Mouse (Mus musculus) left cerebral cortex, adult 2 months (tissue): ENCODE results near the gene Canx. TPM values are rescaled to one million over a fixed set of nuclear protein-coding genes. Genes with fewer than 3 reads are reported as not detected.

ENCODE experiments used
- DNase-seq, 2 experiments: peaks; one replicate each; pipeline ENCODE4 v3.0.0; 2021 to 2022; ENCODE audit warnings: low spot score in 2 of 2, mixed read lengths in 1 of 2; ENCODE audit errors: extremely low spot score in 1 of 2
- H3K27ac ChIP-seq: fragments of 200-600 bp; 2 replicates; pipeline ENCODE4 v1.8.1; 2022
- H3K4me3 ChIP-seq: fragments of 200-600 bp; 2 replicates; pipeline ENCODE4 v1.8.1; 2022
- CTCF ChIP-seq: fragments of 200-600 bp; IDR thresholded peaks from 2 replicates; pipeline ENCODE4 v1.8.1; 2022; ENCODE audit warnings: antibody characterized with exemption, mild to moderate bottlenecking, moderate library complexity
- intact Hi-C: fragments of 180-260 bp; cut with DNase I; formaldehyde crosslinking; loops from one replicate; pipeline ENCODE4 v1.15.1; 2025
- total RNA-seq, 2 experiments: library from RNA; stranded (reverse); gene quantifications; 2 replicates each; pipeline ENCODE4 v1.2.3; 2021

The Canx gene
- total RNA-seq, 2 experiments from 2014 or later = 387 to 418 TPM

DNA sequence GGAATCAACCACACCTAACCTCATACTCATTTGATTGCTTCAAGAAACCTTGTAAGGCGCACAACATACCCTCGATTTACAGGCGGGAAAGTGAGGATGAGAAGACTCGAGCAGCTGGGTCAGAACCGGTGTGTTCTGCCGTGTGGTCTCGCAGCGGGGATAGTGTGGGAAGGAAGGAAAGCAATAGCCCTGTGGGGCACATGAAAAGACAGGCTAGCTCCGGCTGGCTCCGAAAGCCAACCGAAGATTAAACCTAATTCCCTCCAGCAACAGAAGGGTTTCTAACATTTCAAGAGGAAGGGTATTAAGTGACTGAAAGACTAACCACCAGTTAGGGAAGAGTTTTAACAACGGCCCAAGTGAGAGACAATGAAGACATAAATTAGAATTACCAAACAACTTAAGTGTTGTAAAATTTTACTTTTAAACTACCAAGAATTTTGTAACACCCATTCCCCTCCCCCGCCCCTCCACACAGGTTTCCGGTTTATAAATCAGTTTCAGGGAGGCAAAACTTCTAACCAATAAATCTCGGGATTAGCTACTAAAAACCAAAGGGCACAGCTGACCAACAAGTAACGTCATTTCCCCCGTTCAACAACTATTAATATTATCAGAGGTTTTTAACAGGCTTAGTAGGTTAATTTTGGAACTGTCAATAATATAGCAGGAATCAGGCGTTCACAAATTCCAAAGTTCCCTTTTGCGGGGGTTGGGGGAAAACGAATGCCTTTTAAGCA, 34.8 kb downstream of the Canx start:
- Histone ChIP-seq H3K4me3 (peak overlapping the region; percentile 78), H3K27ac (no peak overlapping the region; the same call in 1 of the 2 replicates)
- TF ChIP-seq CTCF = no peak
- intact Hi-C loops = loop anchor here (2.0 kb wide), 1 partner anchor 66 kb away; no protein-coding TSS in a partner anchor
- DNase-seq = no peak

DNA sequence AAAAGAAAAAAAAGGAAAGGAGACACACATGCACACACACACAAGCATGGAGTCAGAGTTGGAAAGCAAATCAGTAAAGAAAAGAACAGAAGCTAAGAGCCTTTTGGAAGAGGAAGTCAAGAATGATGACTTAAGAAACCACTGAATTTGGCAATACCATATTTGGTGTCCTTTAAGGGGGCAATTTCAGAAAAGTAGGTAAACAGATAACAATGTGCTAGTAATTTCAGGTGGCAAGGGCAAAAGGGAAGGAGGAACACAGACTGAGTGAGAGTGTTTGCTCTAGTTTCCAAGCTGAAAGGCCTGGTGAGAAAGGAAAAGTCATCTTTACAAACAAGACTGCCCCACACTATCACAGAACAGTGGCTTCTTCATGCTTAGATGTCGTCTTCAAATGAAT, 39.0 kb downstream of the Canx start:
- DNase-seq = no peak
- H3K27ac ChIP-seq = no peak overlapping the region
- intact Hi-C loops = no loop called here
- no peak for TF ChIP-seq CTCF
- no peak overlapping the region for H3K4me3 ChIP-seq

DNA sequence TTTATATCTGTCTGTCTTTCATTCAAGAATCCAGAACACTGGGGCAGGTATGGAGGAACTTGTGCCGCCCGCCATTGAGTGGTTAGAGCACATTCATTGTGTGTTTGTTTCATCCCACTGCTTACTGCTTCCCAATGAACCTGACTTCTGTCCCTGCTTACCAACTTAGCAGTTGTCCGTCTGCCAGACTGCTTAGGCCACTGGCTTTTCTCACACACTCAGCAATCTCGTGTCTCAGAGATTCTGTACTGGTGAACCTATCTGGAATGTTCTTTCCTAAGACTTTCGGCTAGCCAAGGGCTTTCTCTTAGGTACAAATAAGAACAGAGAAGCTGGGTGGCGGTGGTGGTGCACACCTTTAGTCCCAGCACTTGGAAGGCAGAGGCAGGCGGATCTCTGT, 39.8 kb downstream of the Canx start:
- no peak for TF ChIP-seq CTCF
- Histone ChIP-seq H3K27ac (no peak overlapping the region), H3K4me3 (no peak overlapping the region)
- intact Hi-C loops = no loop called here
- DNase-seq = no peak

DNA sequence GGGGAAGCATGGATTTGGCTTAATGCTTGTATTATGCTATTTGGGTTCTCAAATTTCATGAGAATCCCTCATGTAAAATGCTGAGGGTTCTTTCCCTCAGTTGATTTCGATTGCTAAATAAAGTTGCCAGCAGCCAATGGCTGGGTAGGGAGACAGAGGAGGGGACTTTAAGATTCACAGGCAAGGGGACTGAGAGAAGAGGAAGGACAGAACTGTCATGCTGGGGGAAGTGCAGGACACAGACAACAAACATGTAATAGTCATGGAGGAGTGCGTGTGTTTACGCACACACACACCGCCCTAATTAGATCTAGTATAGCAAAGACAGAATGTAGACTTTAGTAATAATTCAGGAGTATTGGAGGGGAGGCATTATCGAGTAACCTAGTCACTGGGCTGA, 40.2 kb downstream of the Canx start:
- intact Hi-C loops = no loop called here
- H3K27ac ChIP-seq = no peak overlapping the region
- TF ChIP-seq CTCF = no peak
- DNase-seq = no peak
- H3K4me3 ChIP-seq = no peak overlapping the region

DNA sequence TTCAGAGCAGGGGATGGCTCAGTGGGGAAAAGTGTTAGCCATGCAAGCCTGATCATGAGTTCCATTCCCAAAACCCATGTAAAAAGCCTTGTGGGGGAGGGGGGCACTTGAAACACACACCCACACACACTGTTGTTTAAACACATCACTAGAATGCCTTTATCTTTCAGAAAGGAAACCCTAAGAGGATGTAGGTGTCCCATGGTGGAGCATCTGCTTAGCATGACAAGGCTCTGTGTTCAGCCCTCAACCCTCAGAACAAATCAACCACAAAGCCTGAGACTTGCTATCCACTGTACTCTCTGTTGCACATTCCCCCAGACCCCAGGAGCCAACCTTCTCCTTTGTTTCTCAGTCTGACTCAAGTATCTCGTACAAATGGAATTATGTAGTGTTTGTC, 45.4 kb downstream of the Canx start:
- H3K4me3 ChIP-seq = no peak overlapping the region
- intact Hi-C loops = no loop called here
- TF ChIP-seq CTCF = no peak
- no peak for DNase-seq
- H3K27ac ChIP-seq = no peak overlapping the region

DNA sequence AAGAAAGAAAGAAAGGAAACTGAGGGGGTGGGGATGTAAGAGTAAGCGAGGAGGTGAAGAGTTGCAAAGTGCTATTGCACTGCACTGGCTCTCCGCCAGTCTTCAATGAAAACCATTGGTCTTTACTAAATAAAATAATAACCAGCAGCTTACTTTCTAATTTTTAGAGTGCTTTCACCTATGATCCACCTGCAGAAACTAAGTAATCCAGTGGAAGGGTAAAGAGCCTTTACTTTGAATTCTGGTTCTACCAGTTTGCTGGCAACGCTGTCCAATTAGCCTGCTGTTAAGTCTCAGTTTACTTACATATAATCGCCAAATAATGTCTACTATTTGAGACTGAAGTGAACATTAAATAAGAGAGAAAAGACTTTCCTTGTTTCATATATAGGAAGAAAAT, 46.5 kb downstream of the Canx start:
- DNase-seq = no peak
- Histone ChIP-seq H3K27ac (no peak overlapping the region), H3K4me3 (no peak overlapping the region)
- intact Hi-C loops = no loop called here
- no peak for TF ChIP-seq CTCF

DNA sequence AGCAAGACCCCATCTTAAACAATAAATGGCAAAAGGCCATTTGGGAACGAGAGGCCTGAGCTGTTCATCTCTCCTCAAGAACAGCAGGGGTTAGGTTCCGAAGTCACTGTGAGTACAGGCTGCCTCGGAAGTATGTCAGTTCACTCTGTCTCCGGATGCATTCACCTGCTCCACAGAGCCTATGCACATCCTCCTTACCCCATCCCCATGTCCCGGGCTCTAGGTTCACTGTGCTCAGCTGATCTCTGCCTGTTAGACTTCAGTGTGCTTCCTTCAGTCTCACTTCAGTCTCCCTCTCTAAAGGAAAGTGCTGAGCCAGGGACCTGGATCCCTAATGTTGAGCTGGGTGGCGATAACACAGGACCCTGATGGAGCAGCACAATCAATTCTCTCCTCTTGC, 47.8 kb downstream of the Canx start:
- intact Hi-C loops = no loop called here
- Histone ChIP-seq H3K27ac (no peak overlapping the region), H3K4me3 (no peak overlapping the region)
- TF ChIP-seq CTCF = no peak
- no peak for DNase-seq

DNA sequence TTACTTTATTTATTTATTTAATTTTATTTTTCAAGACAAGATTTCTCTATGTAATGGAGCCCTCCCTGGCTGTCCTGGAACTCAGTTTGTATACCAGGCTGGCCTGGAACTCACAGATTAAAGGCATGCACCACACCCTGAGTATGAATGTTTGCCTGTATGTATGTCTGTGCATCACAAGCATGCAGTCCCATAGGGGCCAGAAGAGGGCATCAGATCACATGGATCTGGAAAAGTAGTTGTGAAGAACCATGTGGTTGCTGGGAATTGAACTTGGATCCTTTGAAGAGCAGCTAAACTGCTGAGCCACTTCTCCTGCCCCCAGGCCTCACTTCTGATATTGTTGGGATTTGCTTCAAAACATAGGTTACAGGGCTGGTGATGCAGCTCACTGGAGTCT, 48.4 kb downstream of the Canx start:
- intact Hi-C loops = no loop called here
- TF ChIP-seq CTCF = no peak
- Histone ChIP-seq H3K27ac (no peak overlapping the region), H3K4me3 (no peak overlapping the region)
- DNase-seq = no peak

DNA sequence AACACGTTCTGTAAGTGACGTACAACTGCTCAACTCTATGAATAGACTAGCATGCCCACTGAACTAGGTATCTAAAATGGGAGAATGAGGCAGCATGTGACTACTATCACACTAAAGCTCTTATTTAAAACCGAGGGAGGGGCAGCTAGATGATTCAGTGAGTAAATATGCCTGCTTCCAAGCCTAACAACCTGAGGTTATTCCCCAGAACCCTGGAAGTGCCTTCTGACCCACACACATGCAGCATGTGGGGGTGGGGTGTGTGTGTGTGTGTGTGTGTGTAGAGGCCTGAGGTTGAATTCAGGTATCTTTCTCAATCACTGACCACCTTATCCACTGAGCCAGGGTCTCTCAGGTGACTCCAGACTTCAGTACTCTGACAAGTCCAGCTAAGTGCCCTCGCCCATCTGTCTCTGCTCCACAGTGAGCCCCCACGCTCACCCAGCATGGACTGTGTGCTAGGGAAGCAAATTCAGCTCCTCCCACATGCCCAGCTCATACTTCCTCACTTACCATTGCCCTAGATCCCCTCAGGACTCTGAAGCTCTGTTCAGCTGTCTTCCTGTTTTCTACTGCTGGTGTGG, 49.8 kb downstream of the Canx start:
- intact Hi-C loops = no loop called here
- Histone ChIP-seq H3K4me3 (no peak overlapping the region), H3K27ac (no peak overlapping the region)
- no peak for TF ChIP-seq CTCF
- DNase-seq = no peak

DNA sequence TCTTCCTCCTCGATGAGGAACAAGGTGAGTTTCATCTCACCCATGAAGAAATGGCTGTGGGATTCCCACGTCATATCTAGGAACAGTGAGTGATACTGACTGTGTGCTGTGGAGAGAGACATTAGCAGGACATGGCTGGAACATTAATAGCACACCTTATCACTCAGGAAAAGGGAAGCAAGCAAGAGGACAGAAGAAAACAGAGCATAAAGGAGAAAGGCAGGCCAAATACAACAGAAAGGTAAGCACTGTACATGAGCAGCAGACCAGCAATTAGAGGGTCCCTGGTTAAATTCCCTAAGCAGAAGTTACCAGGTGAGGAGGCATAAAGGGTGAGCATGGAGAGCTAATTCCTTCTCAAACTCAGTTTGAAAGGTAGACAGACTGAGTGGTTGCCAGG, 50.4 kb downstream of the Canx start:
- intact Hi-C loops = no loop called here
- H3K27ac ChIP-seq = no peak overlapping the region
- no peak overlapping the region for H3K4me3 ChIP-seq
- DNase-seq = no peak
- no peak for TF ChIP-seq CTCF

DNA sequence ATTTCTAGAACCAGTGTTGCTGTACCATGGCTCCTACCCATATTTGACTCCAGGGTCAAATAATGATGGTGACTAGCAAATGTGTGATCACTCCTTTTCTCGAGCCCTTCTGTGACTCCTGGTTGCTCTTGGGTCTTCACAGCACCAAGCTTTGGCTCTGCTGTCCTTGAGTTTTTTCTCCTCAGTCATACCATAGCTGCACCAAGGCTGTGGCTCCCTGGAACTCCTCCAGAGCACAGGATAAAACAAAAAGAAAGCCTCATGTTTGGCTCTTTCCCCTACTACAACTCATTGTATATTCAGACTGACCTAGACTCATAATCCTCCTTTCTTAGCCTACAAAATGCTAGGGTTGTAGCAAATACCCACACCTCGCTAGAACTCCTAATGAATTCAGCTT, 52.7 kb downstream of the Canx start:
- no peak for TF ChIP-seq CTCF
- Histone ChIP-seq H3K4me3 (no peak overlapping the region), H3K27ac (no peak overlapping the region)
- no peak for DNase-seq
- intact Hi-C loops = no loop called here

DNA sequence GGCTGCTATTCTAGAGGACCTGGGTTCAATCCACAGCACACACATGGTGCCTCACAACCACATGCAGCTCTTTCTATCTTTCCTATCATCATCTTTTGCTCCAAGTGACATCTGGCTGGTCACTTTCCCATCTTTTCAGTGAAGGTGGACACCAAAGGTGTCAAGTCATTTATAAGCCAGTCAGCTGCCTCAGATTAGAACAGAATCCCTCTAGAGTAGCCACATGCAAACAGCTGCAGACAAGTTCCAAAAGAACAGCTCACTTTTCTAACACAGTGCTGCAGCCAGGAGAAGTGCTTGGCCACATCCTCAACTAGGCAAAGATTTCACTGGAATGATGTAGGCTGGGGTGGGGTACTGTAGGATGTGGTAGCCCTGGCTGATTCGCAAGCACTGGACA, 55.6 kb downstream of the Canx start:
- no peak for TF ChIP-seq CTCF
- DNase-seq = no peak
- intact Hi-C loops = no loop called here
- H3K4me3 ChIP-seq = no peak overlapping the region
- no peak overlapping the region for H3K27ac ChIP-seq

DNA sequence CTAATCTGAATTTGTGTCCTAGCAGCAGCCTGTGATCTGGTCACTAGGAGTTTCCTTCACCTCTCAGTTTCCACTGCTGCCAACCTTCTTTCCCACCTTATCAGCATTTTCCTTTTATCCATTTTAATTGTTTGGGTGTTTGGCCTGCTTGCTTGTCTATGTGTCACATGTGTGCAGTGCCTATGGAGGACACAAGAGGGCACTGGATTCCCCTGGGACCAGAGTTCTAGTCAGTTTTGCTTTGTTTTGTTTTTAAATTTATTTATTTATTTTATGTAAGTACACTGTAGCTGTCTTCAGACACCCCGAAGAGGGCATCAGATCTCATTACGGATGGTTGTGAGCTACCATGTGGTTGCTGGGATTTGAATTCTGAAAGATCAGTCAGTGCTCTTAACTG, 56.3 kb downstream of the Canx start:
- intact Hi-C loops = no loop called here
- TF ChIP-seq CTCF = peak; percentile 47
- Histone ChIP-seq H3K4me3 (no peak overlapping the region), H3K27ac (no peak overlapping the region)
- DNase-seq = no peak
